Mouse (Mus musculus): Measurements from ENCODE around the gene Ctsc. TPM values are rescaled to one million over a fixed set of nuclear protein-coding genes. Genes with fewer than 3 reads are reported as not detected.

The Ctsc gene
- total RNA-seq, 2 experiments from 2014 or later: 35.6 to 50.3 TPM

DNA sequence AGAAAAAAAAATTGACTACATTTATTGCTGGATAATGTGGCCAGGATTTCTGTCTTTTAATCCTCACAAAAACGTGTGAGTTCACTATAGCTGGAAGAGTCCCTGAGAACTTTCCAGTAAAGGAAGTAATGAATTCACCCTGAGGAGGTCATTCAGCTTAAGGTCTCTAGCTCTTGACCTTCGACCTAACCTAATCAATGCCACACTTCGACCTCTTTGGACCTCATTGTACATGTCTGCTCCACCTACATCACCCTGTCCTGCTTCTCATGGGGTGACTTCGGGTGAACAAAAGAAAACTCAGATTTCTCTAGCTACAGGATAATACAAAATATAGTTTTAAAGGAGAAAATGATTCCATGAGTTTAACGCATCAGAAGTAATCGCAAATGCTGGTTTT is 16.0 kb downstream of the Ctsc start:
- no peak for DNase-seq

DNA sequence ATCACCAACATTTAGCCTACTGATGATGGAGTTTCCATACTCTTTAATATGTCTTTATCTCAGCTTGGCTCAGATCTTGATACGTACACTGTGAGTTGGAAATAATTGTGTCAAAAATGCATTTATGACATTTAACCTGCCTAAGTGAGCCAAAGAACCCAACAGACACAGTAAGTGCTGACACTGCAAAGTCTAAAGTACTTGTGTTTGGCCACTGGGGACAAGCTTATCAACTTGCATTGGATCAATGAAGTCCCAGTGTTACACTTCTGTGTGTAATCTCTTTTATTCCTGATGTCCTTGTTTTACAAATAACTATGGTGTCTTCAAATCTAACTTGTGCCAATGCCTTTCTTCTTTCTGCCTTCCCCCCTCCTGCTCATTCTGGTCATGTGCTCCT is 18.1 kb downstream of the Ctsc start:
- DNase-seq: no peak
- intact Hi-C loops (cut with DNase I): no loop called here

More for the DNA sequence above, 16.0 kb downstream of the Ctsc start:
- intact Hi-C loops (cut with DNase I): no loop called here

DNA sequence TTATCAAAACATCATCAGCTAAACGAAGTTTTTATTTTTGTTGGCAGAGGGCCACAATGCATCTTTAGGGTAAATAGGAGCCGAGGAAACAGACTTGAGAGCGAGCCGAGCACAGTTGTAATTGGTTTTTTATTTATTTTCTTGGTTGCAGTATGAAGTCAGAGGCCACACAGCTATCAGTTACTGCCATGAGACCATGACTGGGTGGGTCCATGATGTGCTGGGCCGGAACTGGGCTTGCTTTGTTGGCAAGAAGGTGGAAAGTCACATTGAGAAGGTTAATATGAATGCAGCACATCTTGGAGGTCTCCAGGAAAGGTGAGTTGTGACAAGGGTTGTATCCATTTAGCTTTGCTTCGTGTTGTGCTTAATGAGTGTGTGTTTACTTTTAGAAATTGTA is 19.0 kb downstream of the Ctsc start:
- intact Hi-C loops (cut with DNase I): no loop called here
- no peak for DNase-seq

DNA sequence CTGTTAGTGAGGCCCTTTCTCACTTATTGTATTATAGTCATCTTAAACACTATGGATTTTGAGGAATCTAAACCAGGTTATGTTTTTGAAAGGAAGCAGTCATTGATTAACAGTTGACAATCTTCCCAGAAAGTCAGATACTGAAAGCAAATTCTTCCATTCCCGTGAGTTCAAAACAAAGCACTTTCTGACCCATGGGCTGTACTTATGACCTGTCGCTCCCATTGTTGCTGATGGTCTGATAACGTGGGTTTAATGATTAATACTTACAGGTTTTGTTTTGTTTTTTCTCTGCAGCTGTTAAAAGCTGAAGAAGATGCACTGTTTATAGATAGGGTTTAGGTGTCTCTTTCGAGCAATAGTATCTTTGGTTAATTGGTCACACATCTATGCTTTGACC is 27.9 kb downstream of the Ctsc start:
- DNase-seq: no peak
- intact Hi-C loops (cut with DNase I): no loop called here

DNA sequence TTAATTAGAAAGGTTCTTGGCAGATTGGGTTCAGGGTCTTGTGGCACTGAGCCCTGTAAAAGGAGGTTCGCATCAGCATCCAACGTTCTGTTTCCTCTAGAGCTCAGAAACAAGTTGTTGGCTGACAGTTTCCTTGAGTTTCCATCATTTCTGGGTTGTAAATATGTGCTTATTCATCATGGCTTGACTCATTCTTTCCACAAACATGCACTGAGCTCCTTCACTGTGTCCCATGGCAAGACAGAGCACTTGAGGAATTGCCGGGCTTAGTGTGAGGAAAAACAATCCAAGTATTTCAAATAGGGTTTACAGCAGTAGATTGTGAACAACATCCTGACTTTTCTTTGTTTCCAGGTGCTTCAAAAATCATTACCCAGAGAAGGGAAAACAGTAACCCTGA is 28.8 kb downstream of the Ctsc start:
- intact Hi-C loops (cut with DNase I): no loop called here
- no peak for DNase-seq

- no peak for DNase-seq
- intact Hi-C loops (cut with DNase I): no loop called here
These were observed 32.7 kb downstream of the Ctsc start for GRCm38 (mm10) chr7:88310398-88311180.

DNA sequence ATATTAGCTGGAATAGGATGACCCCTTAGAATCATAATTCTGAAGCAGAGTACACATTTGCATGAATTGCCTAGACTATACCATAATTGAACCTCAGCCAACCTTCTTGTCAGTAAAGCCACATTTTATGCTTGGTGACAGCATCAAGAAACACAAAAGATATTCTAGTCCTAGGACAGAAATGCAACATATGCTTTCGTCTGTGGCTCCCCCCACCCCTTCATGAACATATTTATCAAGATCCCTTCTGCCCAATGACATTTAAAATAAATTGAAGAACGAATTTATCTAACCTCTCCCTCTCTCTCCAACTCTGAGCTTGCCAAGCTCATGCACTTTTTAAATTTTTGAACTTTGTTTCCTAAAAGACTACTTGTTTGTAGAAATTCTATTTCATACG is 38.5 kb downstream of the Ctsc start:
- no peak for DNase-seq
- intact Hi-C loops (cut with DNase I): no loop called here

- intact Hi-C loops (cut with DNase I): no loop called here
- DNase-seq: no peak
These were observed 40.6 kb downstream of the Ctsc start for GRCm38 (mm10) chr7:88318474-88318873.

DNA sequence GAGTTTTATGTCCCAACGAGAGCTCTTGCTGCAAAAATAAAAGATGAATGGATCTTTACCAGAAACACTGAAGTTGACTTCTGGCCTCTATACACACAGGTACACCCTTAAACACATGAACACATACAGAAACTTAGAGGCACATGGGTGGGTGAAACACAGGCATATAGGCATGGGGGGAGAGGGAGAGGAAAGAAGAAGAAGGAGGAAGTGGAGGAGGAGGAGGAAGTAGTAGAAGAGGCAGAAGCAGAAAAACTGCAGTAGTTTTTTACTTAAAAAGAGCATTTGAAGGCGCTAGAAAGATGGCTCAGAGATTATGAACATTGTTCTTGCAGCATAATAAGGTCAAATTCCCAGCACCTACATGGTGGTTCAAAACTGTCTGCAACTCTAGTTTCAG is 41.0 kb downstream of the Ctsc start:
- intact Hi-C loops (cut with DNase I): no loop called here
- no peak for DNase-seq

DNA sequence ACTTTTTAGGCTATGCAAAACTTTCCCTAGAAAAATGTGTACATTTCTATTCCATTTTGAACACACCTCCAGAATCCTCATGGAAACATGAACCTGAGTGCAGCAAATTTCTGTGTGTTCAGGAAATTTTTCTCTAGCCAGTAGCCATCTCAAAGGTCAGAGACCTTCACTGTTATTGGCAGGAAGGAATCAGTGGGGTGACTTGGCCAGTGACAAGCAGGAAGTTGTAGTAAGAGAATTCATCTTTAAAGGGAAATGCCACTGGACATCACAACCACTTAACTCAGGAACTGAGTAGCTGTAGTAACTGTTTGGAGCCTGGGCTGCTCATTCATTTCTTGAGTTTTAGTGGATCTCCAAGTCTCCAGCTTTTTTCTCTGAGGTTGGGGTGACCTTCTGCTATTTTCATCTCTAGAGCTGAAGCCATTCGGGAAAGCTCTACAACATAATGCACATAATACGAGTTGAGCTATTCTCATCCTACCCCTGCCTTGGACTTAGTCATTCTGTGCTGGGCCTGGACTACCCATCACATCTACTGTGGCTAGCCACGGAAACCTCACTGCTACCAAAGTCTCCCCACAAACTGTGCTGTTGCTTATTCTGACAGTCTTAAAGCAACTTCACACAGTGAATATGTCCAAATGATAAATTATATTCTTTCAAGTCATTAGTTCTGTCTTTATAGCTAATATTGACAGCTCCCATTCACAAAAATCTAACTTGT is 41.7 kb downstream of the Ctsc start:
- intact Hi-C loops (cut with DNase I): loop anchor here (5.0 kb wide), 1 partner anchor 42 kb away; the partner anchor contains the start of gene Ctsc
- no peak for DNase-seq

GRCm38 (mm10) chr7:88320628-88321336 is 42.9 kb downstream of the Ctsc start:
- DNase-seq: peak; percentile 11 to 24

DNA sequence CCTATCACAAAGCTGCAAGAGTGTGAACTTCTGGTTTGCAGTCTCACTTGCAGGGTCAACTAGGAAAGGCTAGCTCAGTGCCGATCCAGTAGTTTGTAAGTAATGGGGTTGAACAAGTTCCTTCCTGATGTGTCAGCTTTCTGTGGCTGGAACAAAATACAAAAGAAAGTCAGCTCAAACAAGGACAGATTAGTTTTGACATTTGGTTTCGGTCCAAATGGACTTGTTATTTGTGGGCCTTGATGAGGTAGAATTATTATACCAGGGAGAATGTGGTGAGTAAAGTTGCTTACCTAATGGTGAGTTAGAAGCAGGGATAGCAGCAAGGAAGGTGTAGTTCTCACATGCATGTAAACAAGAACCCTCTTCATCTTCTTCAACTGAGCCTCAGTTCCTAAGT is 44.5 kb downstream of the Ctsc start:
- intact Hi-C loops (cut with DNase I): loop anchor here (5.0 kb wide), 1 partner anchor 45 kb away; the partner anchor contains the start of gene Ctsc
- no peak for DNase-seq

More at GRCm38 (mm10) chr7:88320628-88321336, 42.9 kb downstream of the Ctsc start:
- intact Hi-C loops (cut with DNase I): loop anchor here (5.0 kb wide), 1 partner anchor 43 kb away; the partner anchor contains the start of gene Ctsc

DNA sequence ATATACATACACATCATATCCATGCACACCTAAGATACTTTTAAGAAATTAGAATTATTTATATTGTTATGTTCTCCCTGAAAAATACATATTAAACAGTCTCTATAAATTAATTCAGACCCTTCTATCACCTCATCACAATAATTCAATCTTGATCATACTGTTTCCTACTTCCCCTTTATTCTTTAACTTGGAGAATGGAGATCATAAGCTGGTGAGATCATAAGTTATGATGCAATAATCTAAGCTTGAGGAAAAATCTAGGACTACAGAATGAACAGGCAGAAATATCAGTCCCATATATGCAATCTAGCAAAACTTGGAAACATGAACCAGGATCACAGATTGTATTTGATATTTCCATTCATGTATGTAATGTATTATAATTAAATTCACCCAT is 49.6 kb downstream of the Ctsc start:
- no peak for DNase-seq
- intact Hi-C loops (cut with DNase I): no loop called here

- no peak for DNase-seq
- intact Hi-C loops (cut with DNase I): no loop called here
These were observed 65.9 kb downstream of the Ctsc start for GRCm38 (mm10) chr7:88343828-88344227.

- intact Hi-C loops (cut with DNase I): no loop called here
- DNase-seq: no peak
These were observed 68.2 kb downstream of the Ctsc start for GRCm38 (mm10) chr7:88346035-88346434.

DNA sequence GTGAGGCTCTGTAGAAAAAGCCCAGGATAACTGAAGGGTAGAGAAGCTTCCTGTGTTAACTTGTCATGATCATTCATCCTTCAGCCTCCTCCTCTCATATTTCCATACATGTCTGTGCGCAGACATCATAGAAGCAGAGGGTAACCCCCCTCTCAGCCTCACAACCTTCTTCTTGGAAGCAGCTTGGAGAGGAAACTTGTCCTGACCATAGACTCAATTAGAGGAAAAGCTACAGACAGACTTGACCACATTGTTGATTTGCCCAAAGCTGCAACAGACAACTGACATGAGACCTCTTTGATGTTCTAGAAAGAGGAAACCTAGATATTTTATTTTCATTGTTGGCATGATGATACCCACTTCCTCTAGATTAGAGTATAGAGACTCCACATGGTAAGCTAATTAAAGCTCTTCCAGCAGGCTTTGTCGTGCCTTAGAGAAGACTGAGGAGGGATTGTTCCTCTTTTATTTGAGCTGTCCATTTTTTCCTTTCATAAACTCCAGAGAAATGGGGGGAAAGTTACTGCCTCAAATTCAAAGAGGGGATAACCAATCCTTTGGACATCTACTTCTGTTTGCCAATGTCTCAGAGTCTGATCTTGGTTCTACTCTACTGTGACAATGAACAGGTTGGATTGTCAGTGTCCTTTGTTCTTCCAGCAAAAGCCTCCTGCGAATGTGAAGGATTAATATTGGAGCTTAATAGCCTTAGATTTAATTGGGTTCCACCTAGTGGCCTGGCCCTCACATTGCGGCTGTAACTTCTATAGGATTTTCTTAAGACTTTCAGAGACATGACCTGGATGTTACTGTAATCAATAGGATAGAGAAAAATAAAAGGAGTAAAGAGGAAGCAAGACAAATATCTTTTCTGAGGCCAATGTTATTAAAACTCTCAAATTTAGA is 79.2 kb downstream of the Ctsc start:
- peak; percentile 5 to 23 for DNase-seq
- intact Hi-C loops (cut with DNase I): loop anchor here (1.0 kb wide), 1 partner anchor 260 kb away; no protein-coding TSS in a partner anchor

DNA sequence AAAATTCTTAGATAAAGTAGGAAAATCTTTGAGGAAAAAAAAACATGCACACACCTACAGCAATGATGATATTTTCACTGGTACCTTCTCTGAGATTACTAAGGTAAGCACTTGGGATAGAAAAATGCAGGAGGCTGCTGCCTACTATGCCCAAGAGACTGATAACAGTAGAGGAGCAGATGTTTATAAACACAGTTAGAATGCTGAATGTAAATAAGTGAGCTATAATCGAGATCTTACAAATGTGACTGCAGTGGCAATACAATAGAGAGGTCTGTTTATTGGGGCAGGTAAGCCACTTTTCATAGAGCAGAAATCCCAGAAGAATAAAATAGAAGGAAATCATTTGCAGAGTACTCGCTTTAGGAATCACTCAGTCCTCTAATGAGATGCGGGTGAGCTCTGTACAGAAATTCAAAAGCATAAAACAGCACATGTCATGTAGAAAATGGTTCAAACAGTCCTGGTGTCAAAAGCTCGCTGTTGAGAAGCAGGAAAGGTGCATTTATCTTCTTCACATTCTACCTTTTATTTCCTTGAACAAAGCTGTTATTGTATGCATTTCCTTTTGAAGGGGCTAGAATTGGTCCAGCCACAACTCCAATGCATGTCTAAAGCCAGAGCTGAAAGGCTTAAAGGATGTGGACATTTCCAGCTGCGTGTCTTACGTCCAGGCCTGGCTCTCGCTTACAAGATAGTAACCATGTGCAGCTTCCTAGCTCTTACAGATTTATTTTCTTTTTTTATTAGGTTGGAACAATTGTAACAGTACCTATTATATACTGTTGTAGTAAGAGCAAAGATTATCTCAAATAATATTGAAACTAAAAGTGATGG is 80.4 kb downstream of the Ctsc start:
- intact Hi-C loops (cut with DNase I): no loop called here
- DNase-seq: no peak

Data from heart, postnatal 36 days (tissue).